Mouse (Mus musculus): ENCODE data around the gene Scube2.

DNA sequence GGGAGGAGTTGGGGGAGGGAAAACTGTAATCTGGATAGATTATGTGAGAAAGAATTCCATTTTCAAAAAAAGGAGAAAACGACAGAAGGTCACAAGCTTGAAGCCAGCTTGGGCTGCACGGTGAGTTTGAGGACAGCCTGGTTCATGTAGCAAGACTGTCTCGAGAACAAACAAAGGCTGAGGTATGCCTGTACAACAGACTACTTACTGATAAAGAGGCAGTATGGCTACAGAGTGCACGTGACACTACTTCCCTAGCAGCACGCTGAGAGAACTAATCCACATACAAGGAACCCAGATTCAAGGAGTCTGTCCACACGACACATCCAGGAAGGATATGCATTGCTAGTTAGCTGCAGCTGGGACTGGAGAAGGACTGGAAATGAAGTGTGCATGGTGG lies 6.1 kb downstream of the Scube2 start:
- TF ChIP-seq CTCF (IDR thresholded peaks at IDR 0.05; ENCODE audit: low read depth, low read length) (no peak), EP300 (IDR thresholded peaks at IDR 0.05; ENCODE audit: insufficient read depth, low read depth, low read length) (no peak)

All from ES-Bruce4 (cell line).